Comparison of ENCODE assay signal across 38 mouse cellular contexts in genomic region chr8:13415879-13416278, GRCm38 (mm10). TPM values are rescaled to one million over a fixed set of nuclear protein-coding genes. Genes with fewer than 3 reads are reported as not detected.
DNase-seq lines count a peak whose midpoint lies in the region; ATAC-seq lines count a peak whose summit lies in the region.
"Had no signal": no experiment of that assay in that cellular context is flagged by ENCODE, and none has a peak within 500 bp of the region (broad histone marks: within the 10 kb centered on the region; RNA-seq: fewer than 3 reads in every experiment).

No protein-coding gene starts in this region.

- WGBS in heart, embryonic 11.5 days (ENCODE audit: insufficient replicate concordance): 70% methylated on average over 10 of the region's 10 CpGs

- DNase-seq in frontal cortex, postnatal 36 days (ENCODE audit: low spot score in 2 of 2): peak; percentile 17 to 45
- DNase-seq in frontal cortex, postnatal 25 days (ENCODE audit: low spot score in 2 of 2): no peak
- peak; percentile 44 to 58 for DNase-seq in heart, adult 18-20 months
- DNase-seq in right cerebral cortex, postnatal 25 days: peak; percentile 10
- DNase-seq in right cerebral cortex, postnatal 10 days (ENCODE audit: low spot score in 2 of 2): no peak
- DNase-seq in telencephalon, adult 2 months (ENCODE audit: low read depth, low spot score): peak; percentile 39
- no peak for DNase-seq in spleen, postnatal 36 days (ENCODE audit: low spot score in 2 of 2)
- DNase-seq: adrenal gland, postnatal 14 days; cerebellum, adult 18-20 months; cerebellum, postnatal 36 days; embryo, embryonic 11 days; heart, postnatal 4 days; kidney, adult 8-10 months; kidney, postnatal 10 days; layer of hippocampus, postnatal 36 days; liver, postnatal 0 days; lung, postnatal 36 days; right cerebral cortex, postnatal 14 days had no signal

- H3K36me3 ChIP-seq in heart, embryonic 11.5 days (ENCODE audit: control insufficient read depth, insufficient read depth, low read length): no peaks in the 10 kb centered on the region
- H3K36me3 ChIP-seq: embryonic facial prominence, embryonic 12.5 days; hindbrain, embryonic 13.5 days; liver, embryonic 12.5 days; midbrain, embryonic 12.5 days; neural tube, embryonic 13.5 days had no signal

- H3K4me1 ChIP-seq in heart, embryonic 11.5 days (ENCODE audit: control insufficient read depth, insufficient read depth, low read length): no peaks in the 10 kb centered on the region
- H3K4me1 ChIP-seq: embryonic facial prominence, embryonic 12.5 days; hindbrain, embryonic 13.5 days; midbrain, embryonic 12.5 days; neural tube, embryonic 13.5 days had no signal

- H3K9ac ChIP-seq in heart, embryonic 11.5 days (ENCODE audit: low read depth, low read length): no peak overlapping the region
- H3K9ac ChIP-seq: embryonic facial prominence, embryonic 12.5 days; hindbrain, embryonic 13.5 days; liver, embryonic 12.5 days; liver, postnatal 0 days; midbrain, embryonic 12.5 days; neural tube, embryonic 13.5 days had no signal

- no peak for ATAC-seq in heart, embryonic 11.5 days (replicated peaks; ENCODE audit: insufficient number of reproducible peaks, low FRiP score, low TSS enrichment)
- ATAC-seq: CD4-positive, CD25-positive, alpha-beta regulatory T cell, adult 4 months; forebrain, embryonic 14.5 days; intestine, embryonic 16.5 days; liver, embryonic 12.5 days; liver, postnatal 0 days had no signal

- H3K4me3 ChIP-seq in heart, embryonic 11.5 days (ENCODE audit: low read depth, low read length): no peak overlapping the region
- H3K4me3 ChIP-seq: embryonic facial prominence, embryonic 12.5 days; hindbrain, embryonic 13.5 days; liver, embryonic 12.5 days; midbrain, embryonic 12.5 days; myocyte; neural tube, embryonic 13.5 days had no signal

- H3K4me2 ChIP-seq in heart, embryonic 11.5 days: no peak overlapping the region
- H3K4me2 ChIP-seq: embryonic facial prominence, embryonic 12.5 days; hindbrain, embryonic 13.5 days; liver, embryonic 12.5 days; midbrain, embryonic 12.5 days; neural tube, embryonic 13.5 days had no signal

- H3K9me3 ChIP-seq in heart, embryonic 11.5 days (replicated peaks; ENCODE audit: control insufficient read depth, low read length): no peaks in the 10 kb centered on the region
- H3K9me3 ChIP-seq: embryonic facial prominence, embryonic 12.5 days; hindbrain, embryonic 13.5 days; liver, embryonic 12.5 days; midbrain, embryonic 12.5 days; neural tube, embryonic 13.5 days had no signal

- H3K27me3 ChIP-seq in heart, embryonic 11.5 days (ENCODE audit: control insufficient read depth, insufficient read depth, low read length): peaks cover 2% of the 10 kb centered on the region; the same call in 1 of the 2 replicates
- H3K27me3 ChIP-seq: embryonic facial prominence, embryonic 12.5 days; liver, embryonic 12.5 days; midbrain, embryonic 12.5 days; neural tube, embryonic 13.5 days had no signal

- H3K27ac ChIP-seq in heart, embryonic 11.5 days (ENCODE audit: low read depth, low read length): no peak overlapping the region
- H3K27ac ChIP-seq: embryonic facial prominence, embryonic 12.5 days; hindbrain, embryonic 13.5 days; liver, embryonic 12.5 days; midbrain, embryonic 12.5 days; neural tube, embryonic 13.5 days had no signal

RNA-seq across cellular contexts. Expression of gene Grk1, which starts 11.0 kb away (rescaled TPM):
- total RNA-seq in heart, adult 18-20 months (2021): not detected
- polyA plus RNA-seq in heart, embryonic 11.5 days (2014; fragmentation: Nextera tagmentation; extraction: Ambion mirVana): 0.04 and 0.06 TPM in 2 replicates
- total RNA-seq: adrenal gland, postnatal 14 days; heart, adult 8-10 months; layer of hippocampus, postnatal 36 days; left cerebral cortex, postnatal 25 days had no signal
- polyA plus RNA-seq: CD4-positive, CD25-positive, alpha-beta regulatory T cell, adult 4 months; embryonic facial prominence, embryonic 12.5 days; hindbrain, embryonic 13.5 days; intestine, embryonic 16.5 days; large intestine, adult 2 months; liver, embryonic 12.5 days; liver, postnatal 0 days; lung, embryonic 16.5 days; midbrain, postnatal 0 days; neural tube, embryonic 13.5 days; spleen, adult 2 months had no signal

RNA-seq across cellular contexts. Expression of gene Tmem255b, which starts 19.1 kb away (rescaled TPM):
- total RNA-seq in heart, adult 18-20 months (2021): 1 to 10 TPM; 5.4 to 6.7 TPM
- polyA plus RNA-seq in heart, embryonic 11.5 days (2014; fragmentation: Nextera tagmentation; extraction: Ambion mirVana): 0.25 and 0.33 TPM in 2 replicates
- total RNA-seq: megakaryocyte, adult 5-6 weeks had no signal
- polyA plus RNA-seq: CD4-positive, CD25-positive, alpha-beta regulatory T cell, adult 4 months; forebrain, embryonic 14.5 days; liver, embryonic 12.5 days; liver, postnatal 0 days; midbrain, embryonic 12.5 days; myocyte had no signal

RNA-seq across cellular contexts. Expression of gene Atp4b, which starts 19.3 kb away (rescaled TPM):
- total RNA-seq in heart, adult 18-20 months (2021): under 1 TPM in 1 of 2 experiments, not detected in 1; 0.44 TPM
- polyA plus RNA-seq in heart, embryonic 11.5 days (2014; fragmentation: Nextera tagmentation; extraction: Ambion mirVana): 0.21 TPM in 1 of 2 replicates, not detected in the other
- total RNA-seq: adrenal gland, postnatal 14 days; heart, adult 8-10 months; heart, postnatal 4 days; layer of hippocampus, postnatal 36 days; left cerebral cortex, postnatal 25 days; megakaryocyte, adult 5-6 weeks; midbrain, postnatal 0 days had no signal
- polyA plus RNA-seq: CD4-positive, CD25-positive, alpha-beta regulatory T cell, adult 4 months; embryonic facial prominence, embryonic 12.5 days; forebrain, embryonic 14.5 days; frontal cortex, adult 2 months; heart, embryonic 16.5 days; hindbrain, embryonic 13.5 days; intestine, embryonic 16.5 days; limb, embryonic 14.5 days; liver, embryonic 12.5 days; liver, postnatal 0 days; lung, embryonic 16.5 days; midbrain, embryonic 12.5 days; midbrain, postnatal 0 days; myocyte; neural tube, embryonic 13.5 days had no signal

Comparison
In these comparisons a context has a peak if more than half of its experiments do, and no peak if none do; other contexts are left out.
1. DNase-seq: peak in frontal cortex, postnatal 36 days (2 of 2), heart, adult 18-20 months (2 of 2), right cerebral cortex, postnatal 25 days (single experiment) and telencephalon, adult 2 months (single experiment); none in frontal cortex, postnatal 25 days (0 of 2), right cerebral cortex, postnatal 10 days (0 of 2) and spleen, postnatal 36 days (0 of 2).